Mouse (Mus musculus): ENCODE measurements around the gene Casq2.

Casq2 gene

DNA sequence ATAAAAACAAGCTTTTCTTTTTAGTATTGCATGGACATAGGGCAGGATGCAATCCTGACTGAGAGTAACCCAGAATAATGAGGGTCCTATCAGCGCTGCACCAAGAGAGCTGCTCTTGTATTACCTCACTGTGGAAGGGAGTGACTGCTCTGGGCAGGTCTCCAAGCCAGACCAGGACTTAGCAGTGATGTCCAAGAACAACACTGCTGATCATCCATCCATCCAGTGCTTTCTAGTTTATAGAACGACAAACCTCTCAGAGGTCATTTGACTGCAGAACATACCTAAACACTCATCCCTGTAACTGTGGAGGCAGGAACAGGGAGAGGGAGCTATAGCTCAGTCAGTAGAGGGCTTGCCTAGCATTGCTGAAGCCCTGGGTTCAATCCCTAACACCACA is 106.4 kb downstream of the Casq2 start:
- no peak for DNase-seq (ENCODE audit: low spot score in 2 of 2)

DNA sequence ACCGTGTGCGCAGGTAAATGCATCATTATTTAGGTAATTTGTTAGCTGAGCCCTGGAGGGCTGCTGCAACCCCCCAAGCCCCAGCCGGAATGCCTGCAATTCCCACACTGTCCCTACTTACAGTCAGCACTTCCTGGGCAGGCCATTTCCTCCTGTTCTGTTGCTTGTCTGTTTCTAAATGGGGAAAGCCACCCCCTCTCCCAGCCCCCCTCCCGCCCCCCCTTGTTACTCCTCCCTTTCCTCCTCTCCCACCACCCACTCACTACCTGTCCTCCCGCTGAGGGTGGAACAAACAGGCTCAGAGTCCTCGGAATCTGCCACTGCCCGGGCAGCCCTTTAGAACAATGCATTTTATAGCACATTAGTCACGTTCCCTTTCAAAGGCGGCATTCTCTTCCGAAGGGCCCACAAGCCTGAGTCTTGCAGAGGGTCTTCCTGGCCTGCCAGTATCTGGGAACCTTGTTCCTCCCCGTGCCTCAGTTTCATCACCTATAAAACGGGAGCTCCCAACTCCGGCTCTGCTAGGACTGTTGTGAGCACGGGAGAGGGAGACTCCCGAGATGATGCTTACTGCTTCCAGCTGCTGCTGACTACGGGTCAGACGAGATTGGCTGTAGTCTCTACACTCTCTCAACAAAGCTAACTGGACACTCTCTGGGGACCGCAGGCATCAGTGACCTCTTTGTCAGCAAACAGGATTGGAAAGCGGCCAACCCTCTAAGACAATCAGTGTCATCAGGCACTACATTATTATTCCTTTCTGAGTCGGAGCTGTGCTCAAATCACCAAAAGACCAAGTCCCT is 107.5 kb downstream of the Casq2 start:
- DNase-seq (ENCODE audit: low spot score in 2 of 2) = no peak

- DNase-seq (ENCODE audit: low spot score in 2 of 2) = no peak
Measured at GRCm38 (mm10) chr3:102194291-102195051, 108.3 kb downstream of the Casq2 start.

DNA sequence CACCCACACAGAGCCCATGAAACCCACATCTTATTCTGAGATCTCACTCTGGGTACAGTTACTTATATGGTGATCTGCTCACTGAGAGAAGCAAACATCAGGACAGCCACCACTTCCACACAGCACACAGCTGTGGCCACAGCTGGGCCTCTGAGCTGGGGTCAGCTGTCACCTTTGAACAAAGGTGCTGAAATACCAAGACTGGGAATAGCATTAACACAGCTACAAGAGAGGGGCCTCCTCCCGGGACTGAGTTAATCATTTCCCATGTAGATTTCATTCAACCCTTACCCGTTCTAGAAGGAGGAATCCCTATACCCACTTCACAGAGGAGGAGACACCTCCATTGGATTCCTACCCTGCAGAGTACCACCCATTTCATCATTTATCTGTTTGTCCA is 109.5 kb downstream of the Casq2 start:
- no peak for DNase-seq (ENCODE audit: low spot score in 2 of 2)
